Mouse (Mus musculus) liver, embryonic 11.5 days (tissue): Measurements from ENCODE around the gene Draxin. TPM values are rescaled to one million over a fixed set of nuclear protein-coding genes. Genes with fewer than 3 reads are reported as not detected.
A peak's percentile ranks its signal among the peaks of the same experiment; 100 is the strongest.

ENCODE experiments used
- ATAC-seq: fragments of 200-750 bp; cut with Nextera tagmentation; replicated peaks from 2 replicates; pipeline ENCODE4 v1.8.0; 2017; ENCODE audit warnings: moderate number of reproducible peaks, mild to moderate bottlenecking, moderate TSS enrichment, moderate library complexity; ENCODE audit not compliant: low FRiP score
- DNase-seq: peaks from one replicate; pipeline ENCODE4 v3.0.0-alpha.2; 2017; ENCODE audit warnings: low spot score
- H3K27ac ChIP-seq: fragments of 300-500 bp; sonication (generic); 2 replicates; pipeline ENCODE4 v1.5.1; 2014; ENCODE audit warnings: mild to moderate bottlenecking, low read depth, low read length, control low read depth
- H3K27me3 ChIP-seq: fragments of 300-500 bp; sonication (generic); replicated peaks from 2 replicates; pipeline ENCODE4 v1.6.1; 2014; ENCODE audit warnings: low read length, mixed read lengths; ENCODE audit not compliant: control insufficient read depth, insufficient read depth
- H3K36me3 ChIP-seq: fragments of 300-500 bp; sonication (generic); 2 replicates; pipeline ENCODE4 v1.6.1; 2014; ENCODE audit warnings: mild to moderate bottlenecking, low read length, moderate library complexity, mixed read lengths; ENCODE audit not compliant: control insufficient read depth, insufficient read depth
- H3K4me1 ChIP-seq: fragments of 300-500 bp; sonication (generic); replicated peaks from 2 replicates; pipeline ENCODE4 v1.6.1; 2014; ENCODE audit warnings: low read length, mixed read lengths; ENCODE audit not compliant: control insufficient read depth, insufficient read depth
- H3K4me2 ChIP-seq: fragments of 300-500 bp; sonication (generic); 2 replicates; pipeline ENCODE4 v1.6.1; 2014; ENCODE audit warnings: mild to moderate bottlenecking, control low read depth, moderate library complexity
- H3K4me3 ChIP-seq: fragments of 300-500 bp; sonication (generic); 2 replicates; pipeline ENCODE4 v1.5.1; 2014; ENCODE audit warnings: low read depth, low read length, control low read depth
- H3K9ac ChIP-seq: fragments of 300-500 bp; sonication (generic); 2 replicates; pipeline ENCODE4 v1.6.1; 2014; ENCODE audit warnings: low read depth, low read length, control low read depth
- H3K9me3 ChIP-seq: fragments of 300-500 bp; sonication (generic); 2 replicates; pipeline ENCODE4 v1.6.1; 2016; ENCODE audit warnings: low read length, inconsistent platforms, mixed read lengths; ENCODE audit not compliant: control insufficient read depth
- WGBS: fragments of 180-500 bp; shearing (Covaris S2); extraction: QIAGEN DNeasy Blood & Tissue Kit; methylation state at CpG from one replicate; pipeline ENCODE4 v1.1.7; 2014; 5-methylcytosine and 5-hydroxymethylcytosine counted together
- polyA plus RNA-seq: library from polyadenylated mRNA; unstranded; fragments of >200 nt; fragmentation: Nextera tagmentation; extraction: Ambion mirVana; gene quantifications from 2 replicates; pipeline ENCODE4 v1.2.1, GENCODE M21; 2014

Gene Draxin
- polyA plus RNA-seq, 1 experiment from 2014 or later = 0.12 TPM

- ATAC-seq (peak; percentile 27), DNase-seq (peak; percentile 52)
- Histone ChIP-seq H3K4me1 (peaks cover 48% of the 10 kb centered on the region), H3K9ac (peak overlapping the region; percentile 89), H3K27ac (peak overlapping the region; percentile 65), H3K4me2 (peak overlapping the region; percentile 86), H3K36me3 (0 out of 2 replicates have a peak, but pooled peaks cover 2% of the 10 kb centered on the region), H3K27me3 (no peaks in the 10 kb centered on the region), H3K4me3 (peak overlapping the region; percentile 84), H3K9me3 (no peaks in the 10 kb centered on the region)
- WGBS = 4% methylated on average over 30 of the region's 30 CpGs
These were observed 43.2 kb downstream of the Draxin start for GRCm38 (mm10) chr4:148087091-148087906.

- Histone ChIP-seq H3K36me3 (peaks cover 6% of the 10 kb centered on the region; the same call in 1 of the 2 replicates), H3K4me3 (no peak overlapping the region), H3K27ac (peak overlapping the region; percentile 45; the same call in 1 of the 2 replicates), H3K27me3 (no peaks in the 10 kb centered on the region), H3K9ac (no peak overlapping the region; the same call in 1 of the 2 replicates), H3K9me3 (no peaks in the 10 kb centered on the region), H3K4me2 (peak overlapping the region; percentile 86), H3K4me1 (peaks cover 48% of the 10 kb centered on the region)
- no peak for DNase-seq
- ATAC-seq = no peak
- 73% methylated on average over 3 of the region's 3 CpGs for WGBS
These were observed 44.6 kb downstream of the Draxin start for GRCm38 (mm10) chr4:148085907-148086305.

GRCm38 (mm10) chr4:148085131-148085906 lies 45.2 kb downstream of the Draxin start:
- H3K4me2 ChIP-seq = peak overlapping the region; percentile 86
- WGBS = 54% methylated on average over 10 of the region's 10 CpGs

GRCm38 (mm10) chr4:148084261-148084714 lies 46.2 kb downstream of the Draxin start:
- no peaks in the 10 kb centered on the region for H3K27me3 ChIP-seq
- H3K27ac ChIP-seq = peak overlapping the region; percentile 91
- H3K4me3 ChIP-seq = no peak overlapping the region
- no peak for DNase-seq
- 19% methylated on average over 8 of the region's 8 CpGs for WGBS
- H3K9ac ChIP-seq = peak overlapping the region; percentile 38; the same call in 1 of the 2 replicates
- peaks cover 12% of the 10 kb centered on the region; the same call in 1 of the 2 replicates for H3K36me3 ChIP-seq
- peaks cover 48% of the 10 kb centered on the region for H3K4me1 ChIP-seq
- no peak; the same call in 1 of the 2 replicates for ATAC-seq
- H3K9me3 ChIP-seq = no peaks in the 10 kb centered on the region
- peak overlapping the region; percentile 54 for H3K4me2 ChIP-seq

More at GRCm38 (mm10) chr4:148085131-148085906, 45.2 kb downstream of the Draxin start:
- peaks cover 48% of the 10 kb centered on the region for H3K4me1 ChIP-seq
- DNase-seq (no peak), ATAC-seq (no peak)
- H3K36me3 ChIP-seq = peaks cover 10% of the 10 kb centered on the region; the same call in 1 of the 2 replicates
- no peaks in the 10 kb centered on the region for H3K9me3 ChIP-seq
- H3K27ac ChIP-seq = peak overlapping the region; percentile 45; the same call in 1 of the 2 replicates
- no peak overlapping the region for H3K9ac ChIP-seq
- H3K4me3 ChIP-seq = no peak overlapping the region
- H3K27me3 ChIP-seq = no peaks in the 10 kb centered on the region

- 36% methylated on average over 21 of the region's 21 CpGs for WGBS
- Histone ChIP-seq H3K9me3 (no peaks in the 10 kb centered on the region), H3K27ac (peak overlapping the region; percentile 91), H3K9ac (peak overlapping the region; percentile 50), H3K4me3 (no peak overlapping the region), H3K36me3 (peaks cover 12% of the 10 kb centered on the region; the same call in 1 of the 2 replicates), H3K27me3 (no peaks in the 10 kb centered on the region), H3K4me1 (peaks cover 48% of the 10 kb centered on the region), H3K4me2 (peak overlapping the region; percentile 54)
- no peak for ATAC-seq
- DNase-seq = no peak
These were observed 47.2 kb downstream of the Draxin start for GRCm38 (mm10) chr4:148083176-148083899.

GRCm38 (mm10) chr4:148082257-148083044 lies 48.0 kb downstream of the Draxin start:
- H3K36me3 ChIP-seq = peaks cover 12% of the 10 kb centered on the region; the same call in 1 of the 2 replicates
- 38% methylated on average over 12 of the region's 12 CpGs for WGBS
- no peak overlapping the region for H3K4me3 ChIP-seq
- H3K9me3 ChIP-seq = no peaks in the 10 kb centered on the region
- ATAC-seq (peak; percentile 78), DNase-seq (peak; percentile 75)
- peak overlapping the region; percentile 54 for H3K4me2 ChIP-seq
- H3K4me1 ChIP-seq = peaks cover 45% of the 10 kb centered on the region
- H3K27me3 ChIP-seq = no peaks in the 10 kb centered on the region
- H3K9ac ChIP-seq = peak overlapping the region; percentile 50
- peak overlapping the region; percentile 91 for H3K27ac ChIP-seq

GRCm38 (mm10) chr4:148081201-148081600 lies 49.3 kb downstream of the Draxin start:
- H3K36me3 ChIP-seq = peaks cover 12% of the 10 kb centered on the region; the same call in 1 of the 2 replicates
- no peak overlapping the region for H3K9ac ChIP-seq
- 92% methylated on average over 10 of the region's 10 CpGs for WGBS
- no peaks in the 10 kb centered on the region for H3K27me3 ChIP-seq
- peaks cover 34% of the 10 kb centered on the region for H3K4me1 ChIP-seq
- H3K27ac ChIP-seq = no peak overlapping the region
- no peak overlapping the region for H3K4me3 ChIP-seq
- DNase-seq (no peak), ATAC-seq (no peak)
- H3K9me3 ChIP-seq = no peaks in the 10 kb centered on the region
- no peak overlapping the region for H3K4me2 ChIP-seq
